Mouse (Mus musculus) midbrain, embryonic 11.5 days (tissue): Measurements from ENCODE around the gene Mcam. TPM values are rescaled to one million over a fixed set of nuclear protein-coding genes. Genes with fewer than 3 reads are reported as not detected.
A peak's percentile ranks its signal among the peaks of the same experiment; 100 is the strongest.

Source experiments
- ATAC-seq: fragments of 200-750 bp; cut with Nextera tagmentation; 2 replicates; pipeline ENCODE4 v1.8.0; 2017; ENCODE audit warnings: moderate TSS enrichment, moderate library complexity; ENCODE audit not compliant: low FRiP score
- DNase-seq: peaks from one replicate; pipeline ENCODE4 v3.0.0; 2015; ENCODE audit warnings: low spot score; ENCODE audit errors: missing footprints
- H3K27ac ChIP-seq: fragments of 300-500 bp; sonication (generic); 2 replicates; pipeline ENCODE4 v1.5.1; 2014; ENCODE audit warnings: low read depth, low read length
- H3K27me3 ChIP-seq: fragments of 300-500 bp; sonication (generic); 2 replicates; pipeline ENCODE4 v1.6.1; 2014; ENCODE audit warnings: mild to moderate bottlenecking, low read length, moderate library complexity, mixed read lengths; ENCODE audit not compliant: control insufficient read depth, insufficient read depth
- H3K36me3 ChIP-seq: fragments of 300-500 bp; sonication (generic); 2 replicates; pipeline ENCODE4 v1.6.1; 2014; ENCODE audit warnings: mild to moderate bottlenecking, low read length, moderate library complexity, mixed read lengths; ENCODE audit not compliant: control insufficient read depth, insufficient read depth
- H3K4me1 ChIP-seq: fragments of 300-500 bp; sonication (generic); 2 replicates; pipeline ENCODE4 v1.6.1; 2014; ENCODE audit warnings: low read length; ENCODE audit not compliant: control insufficient read depth, insufficient read depth
- H3K4me2 ChIP-seq: fragments of 300-500 bp; sonication (generic); 2 replicates; pipeline ENCODE4 v1.6.1; 2014; ENCODE audit warnings: mild to moderate bottlenecking, moderate library complexity
- H3K4me3 ChIP-seq: fragments of 300-500 bp; sonication (generic); 2 replicates; pipeline ENCODE4 v1.5.1; 2014; ENCODE audit warnings: low read depth, low read length
- H3K9ac ChIP-seq: fragments of 300-500 bp; sonication (generic); 2 replicates; pipeline ENCODE4 v1.6.1; 2014; ENCODE audit warnings: low read length
- H3K9me3 ChIP-seq: fragments of 300-500 bp; sonication (generic); 2 replicates; pipeline ENCODE4 v1.6.1; 2016; ENCODE audit warnings: low read length; ENCODE audit not compliant: control insufficient read depth
- WGBS: fragments of 180-500 bp; shearing (Covaris S2); extraction: QIAGEN DNeasy Blood & Tissue Kit; methylation state at CpG from one replicate; pipeline ENCODE4 v1.1.7; 2014; 5-methylcytosine and 5-hydroxymethylcytosine counted together
- polyA plus RNA-seq: library from polyadenylated mRNA; unstranded; fragments of >200 nt; fragmentation: Nextera tagmentation; extraction: Ambion mirVana; gene quantifications from 2 replicates; pipeline ENCODE4 v1.2.1, GENCODE M21; 2014

The Mcam gene
- polyA plus RNA-seq, 1 experiment from 2014 or later = 14.5 TPM

- Histone ChIP-seq H3K9ac (peak overlapping the region; percentile 64), H3K27ac (peak overlapping the region; percentile 77), H3K4me2 (peak overlapping the region; percentile 67), H3K36me3 (no peaks in the 10 kb centered on the region), H3K9me3 (no peaks in the 10 kb centered on the region), H3K4me3 (peak overlapping the region; percentile 30), H3K4me1 (peaks cover 39% of the 10 kb centered on the region), H3K27me3 (peaks cover 17% of the 10 kb centered on the region)
- ATAC-seq (peak; percentile 65), DNase-seq (peak; percentile 95)
- 0% methylated on average over 27 of the region's 27 CpGs for WGBS
Measured at GRCm38 (mm10) chr9:44130034-44130433, 4.2 kb upstream of the Mcam start.

DNA sequence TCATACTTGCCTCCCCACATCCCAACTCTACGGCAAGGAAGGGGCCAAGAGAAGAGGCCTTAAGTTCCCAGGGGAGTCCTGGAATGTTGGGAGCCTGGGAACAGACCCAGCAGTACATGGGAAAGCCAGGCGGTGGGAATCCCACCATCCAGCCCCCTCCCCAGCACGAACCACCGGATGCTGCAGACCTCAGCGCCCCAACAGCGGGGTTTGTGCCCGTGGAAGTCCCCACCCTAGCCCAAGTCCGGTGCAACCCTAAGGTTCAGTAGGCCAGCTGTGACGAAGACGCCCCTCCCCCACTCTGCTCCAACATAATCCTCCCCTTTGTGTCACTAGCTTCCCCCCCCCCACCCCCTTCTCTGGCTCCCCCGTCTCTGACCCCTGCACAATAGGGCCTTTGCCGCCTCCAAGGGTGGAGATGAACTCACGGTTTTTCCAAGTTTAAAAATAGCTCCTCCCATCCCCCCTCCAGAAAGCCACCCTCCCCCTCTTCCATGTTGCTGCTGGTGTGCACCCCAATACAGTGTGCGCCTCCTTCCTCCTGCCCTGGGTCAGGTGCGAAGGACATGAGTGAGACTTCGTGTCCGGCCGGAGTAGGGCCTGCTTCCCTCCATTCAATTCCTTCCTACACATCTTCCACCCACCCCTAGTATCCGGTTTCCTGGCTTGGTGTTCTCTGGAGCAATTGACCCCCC lies 3.5 kb upstream of the Mcam start:
- peaks cover 40% of the 10 kb centered on the region for H3K4me1 ChIP-seq
- H3K4me2 ChIP-seq = peak overlapping the region; percentile 67
- ATAC-seq = peak; percentile 63
- H3K27ac ChIP-seq = peak overlapping the region; percentile 77
- DNase-seq = peak; percentile 96
- no peaks in the 10 kb centered on the region for H3K36me3 ChIP-seq
- H3K4me3 ChIP-seq = peak overlapping the region; percentile 30
- H3K9me3 ChIP-seq = no peaks in the 10 kb centered on the region
- peaks cover 24% of the 10 kb centered on the region for H3K27me3 ChIP-seq
- peak overlapping the region; percentile 64 for H3K9ac ChIP-seq
- WGBS = 6% methylated on average over 19 of the region's 19 CpGs

- ATAC-seq (no peak), DNase-seq (no peak)
- peaks cover 28% of the 10 kb centered on the region for H3K27me3 ChIP-seq
- H3K4me3 ChIP-seq = no peak overlapping the region
- no peaks in the 10 kb centered on the region for H3K9me3 ChIP-seq
- H3K36me3 ChIP-seq = no peaks in the 10 kb centered on the region
- H3K9ac ChIP-seq = peak overlapping the region; percentile 64; the same call in 1 of the 2 replicates
- H3K4me2 ChIP-seq = no peak overlapping the region
- 32% methylated on average over 7 of the region's 7 CpGs for WGBS
- no peak overlapping the region; the same call in 1 of the 2 replicates for H3K27ac ChIP-seq
- H3K4me1 ChIP-seq = peaks cover 40% of the 10 kb centered on the region
Measured at GRCm38 (mm10) chr9:44131276-44131590, 3.0 kb upstream of the Mcam start.

- Histone ChIP-seq H3K4me2 (no peak overlapping the region), H3K9ac (no peak overlapping the region), H3K9me3 (no peaks in the 10 kb centered on the region), H3K4me3 (no peak overlapping the region), H3K27ac (no peak overlapping the region), H3K36me3 (no peaks in the 10 kb centered on the region), H3K4me1 (peaks cover 40% of the 10 kb centered on the region), H3K27me3 (peaks cover 28% of the 10 kb centered on the region)
- 61% methylated on average over 5 of the region's 5 CpGs for WGBS
- DNase-seq (peak; percentile 76), ATAC-seq (no peak)
Measured at GRCm38 (mm10) chr9:44132200-44132599, 2.1 kb upstream of the Mcam start.

- peaks cover 40% of the 10 kb centered on the region for H3K4me1 ChIP-seq
- H3K9me3 ChIP-seq = no peaks in the 10 kb centered on the region
- DNase-seq (peak; percentile 85), ATAC-seq (no peak)
- no peak overlapping the region for H3K9ac ChIP-seq
- H3K4me2 ChIP-seq = peak overlapping the region; percentile 77; the same call in 1 of the 2 replicates
- WGBS = 29% methylated on average over 2 of the region's 2 CpGs
- peaks cover 28% of the 10 kb centered on the region for H3K27me3 ChIP-seq
- no peak overlapping the region; the same call in 1 of the 2 replicates for H3K27ac ChIP-seq
- no peaks in the 10 kb centered on the region for H3K36me3 ChIP-seq
- no peak overlapping the region; the same call in 1 of the 2 replicates for H3K4me3 ChIP-seq
Measured at GRCm38 (mm10) chr9:44133287-44133686, 982 bp upstream of the Mcam start.

- 3% methylated on average over 48 of the region's 49 CpGs for WGBS
- DNase-seq = peak; percentile 93
- Histone ChIP-seq H3K27ac (no peak overlapping the region), H3K4me1 (peaks cover 33% of the 10 kb centered on the region), H3K4me2 (peak overlapping the region; percentile 77), H3K9ac (peak overlapping the region; percentile 60), H3K9me3 (no peaks in the 10 kb centered on the region), H3K27me3 (peaks cover 28% of the 10 kb centered on the region), H3K4me3 (peak overlapping the region; percentile 46), H3K36me3 (no peaks in the 10 kb centered on the region)
- 0 out of 2 replicates have a peak, but pooled peaks have one; percentile 2 for ATAC-seq
Measured at GRCm38 (mm10) chr9:44134851-44135730, 822 bp downstream of the Mcam start.

DNA sequence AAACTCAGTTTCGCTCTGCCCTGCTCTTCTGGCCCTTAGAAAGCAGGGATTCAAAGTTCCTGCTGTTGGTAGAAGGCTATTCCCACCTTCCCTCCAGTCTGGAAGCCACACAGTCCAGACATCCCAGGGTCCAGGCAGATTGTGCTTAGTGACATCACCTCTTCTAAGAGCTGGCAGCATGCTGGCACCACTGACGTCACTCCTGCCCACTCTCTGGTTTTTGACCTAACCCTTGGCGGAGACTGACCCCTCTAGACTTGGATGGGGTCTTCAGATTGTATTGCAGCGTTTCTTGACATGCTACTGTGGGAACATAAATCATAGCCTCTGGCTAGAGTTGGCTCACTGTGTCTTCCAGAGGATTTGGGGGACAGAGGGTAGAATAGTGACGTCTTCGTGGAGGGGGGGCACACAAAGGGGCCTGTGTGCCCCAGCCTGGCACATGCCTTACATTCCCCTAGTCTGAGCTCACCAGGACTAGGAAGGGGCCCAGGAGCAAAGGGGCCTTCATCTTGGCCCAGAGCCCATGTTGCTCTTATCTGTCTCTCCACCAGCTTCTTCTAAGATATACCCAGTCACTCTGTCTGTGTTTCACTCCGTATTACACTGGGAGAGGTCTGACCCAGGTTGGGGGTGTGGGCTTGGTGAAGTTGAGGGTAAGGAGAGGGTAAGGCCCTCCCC lies 1.6 kb downstream of the Mcam start:
- no peak overlapping the region for H3K9ac ChIP-seq
- H3K4me3 ChIP-seq = peak overlapping the region; percentile 46; the same call in 1 of the 2 replicates
- ATAC-seq = no peak
- peaks cover 26% of the 10 kb centered on the region for H3K4me1 ChIP-seq
- H3K27ac ChIP-seq = no peak overlapping the region
- peaks cover 28% of the 10 kb centered on the region for H3K27me3 ChIP-seq
- peak overlapping the region; percentile 77 for H3K4me2 ChIP-seq
- DNase-seq = peak; percentile 57
- H3K9me3 ChIP-seq = no peaks in the 10 kb centered on the region
- WGBS = 71% methylated on average over 7 of the region's 7 CpGs
- H3K36me3 ChIP-seq = no peaks in the 10 kb centered on the region

- H3K4me1 ChIP-seq = peaks cover 19% of the 10 kb centered on the region
- H3K9ac ChIP-seq = no peak overlapping the region
- H3K36me3 ChIP-seq = no peaks in the 10 kb centered on the region
- DNase-seq (peak; percentile 61), ATAC-seq (no peak)
- no peak overlapping the region for H3K4me3 ChIP-seq
- H3K9me3 ChIP-seq = no peaks in the 10 kb centered on the region
- no peak overlapping the region for H3K4me2 ChIP-seq
- peaks cover 28% of the 10 kb centered on the region for H3K27me3 ChIP-seq
- no peak overlapping the region for H3K27ac ChIP-seq
- WGBS = 65% methylated on average over 4 of the region's 4 CpGs
Measured at GRCm38 (mm10) chr9:44137846-44138245, 3.6 kb downstream of the Mcam start.
